Mouse (Mus musculus): Measurements from ENCODE around the gene Exosc10. TPM values are rescaled to one million over a fixed set of nuclear protein-coding genes. Genes with fewer than 3 reads are reported as not detected.

The Exosc10 gene
- polyA plus RNA-seq, 2 experiments: 20.1 to 36.0 TPM

DNA sequence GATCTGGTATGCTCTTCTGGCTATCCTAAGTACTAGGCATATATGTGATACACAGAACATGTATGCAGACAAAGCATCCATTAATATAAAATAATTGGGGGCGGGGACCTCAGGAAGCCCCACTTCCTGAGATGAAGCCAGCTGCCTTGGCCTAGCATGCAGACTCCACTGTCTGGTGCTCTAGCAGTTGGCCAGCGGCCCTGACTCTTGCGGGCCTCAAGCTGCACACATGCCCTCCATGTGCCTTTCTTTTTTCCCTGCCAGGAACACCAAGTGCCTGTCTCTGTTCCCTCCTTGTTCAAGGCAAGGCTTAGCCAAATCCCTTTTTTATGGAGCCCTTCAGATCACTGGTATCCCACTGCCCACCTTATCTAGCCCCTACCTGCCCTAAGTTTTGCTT, 22.4 kb upstream of the Exosc10 start:
- H3K27me3 ChIP-seq (ENCODE audit: control insufficient read depth, insufficient read depth, low read length): no peaks in the 10 kb centered on the region
- H3K9me3 ChIP-seq (ENCODE audit: control insufficient read depth, low read length): no peaks in the 10 kb centered on the region
- no peak for DNase-seq (ENCODE audit: low read depth in 3 of 3, low spot score in 3 of 3)
- 74% methylated on average over 3 of the region's 3 CpGs for WGBS (ENCODE audit: insufficient replicate concordance)
- H3K4me2 ChIP-seq (ENCODE audit: low read depth): no peak overlapping the region
- H3K4me3 ChIP-seq (ENCODE audit: insufficient read depth in 1 of 2, low read depth in 2 of 2, low read length in 2 of 2): no peak overlapping the region
- H3K27ac ChIP-seq: no peak overlapping the region
- peaks cover 12% of the 10 kb centered on the region for H3K36me3 ChIP-seq (replicated peaks; ENCODE audit: control insufficient read depth, insufficient read depth, low read depth)
- H3K9ac ChIP-seq (replicated peaks): no peak overlapping the region
- no peak for TF ChIP-seq EP300 (IDR thresholded peaks at IDR 0.05; ENCODE audit: low read depth)
- no peak for TF ChIP-seq CTCF (IDR thresholded peaks at IDR 0.05; ENCODE audit: low read depth)
- no peak for ATAC-seq (ENCODE audit: insufficient read depth)
- H3K4me1 ChIP-seq (replicated peaks; ENCODE audit: control insufficient read depth in 2 of 2, insufficient read depth in 2 of 2, low read length in 1 of 2): no peaks in the 10 kb centered on the region

DNA sequence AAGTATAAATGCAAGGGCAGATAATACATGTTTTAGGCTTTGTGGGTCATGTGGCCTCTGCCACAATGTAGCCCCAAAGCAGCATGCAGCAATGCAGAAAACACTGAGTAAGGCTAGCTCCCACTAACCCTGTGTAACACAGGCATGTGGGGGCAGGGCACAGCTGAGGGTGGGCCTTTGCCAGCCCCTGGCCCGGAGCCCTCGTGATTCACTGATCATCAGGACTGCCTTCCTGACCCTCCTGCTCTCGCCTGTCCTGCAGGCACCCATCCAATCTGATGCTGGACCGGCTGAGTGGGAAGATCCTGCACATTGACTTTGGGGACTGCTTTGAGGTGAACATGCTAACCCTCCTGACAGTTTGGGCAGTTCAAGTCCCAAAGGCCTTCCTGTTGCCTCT, 9.1 kb upstream of the Exosc10 start:
- Histone ChIP-seq H3K27me3 (ENCODE audit: control insufficient read depth, insufficient read depth, low read length) (no peaks in the 10 kb centered on the region), H3K36me3 (replicated peaks; ENCODE audit: control insufficient read depth, insufficient read depth, low read depth) (peaks cover 28% of the 10 kb centered on the region), H3K4me3 (ENCODE audit: insufficient read depth in 1 of 2, low read depth in 2 of 2, low read length in 2 of 2) (no peak overlapping the region), H3K27ac (no peak overlapping the region), H3K4me2 (ENCODE audit: low read depth) (no peak overlapping the region), H3K9me3 (ENCODE audit: control insufficient read depth, low read length) (no peaks in the 10 kb centered on the region), H3K4me1 (replicated peaks; ENCODE audit: control insufficient read depth in 2 of 2, insufficient read depth in 2 of 2, low read length in 1 of 2) (no peaks in the 10 kb centered on the region), H3K9ac (replicated peaks) (no peak overlapping the region)
- ATAC-seq (ENCODE audit: insufficient read depth): no peak
- TF ChIP-seq EP300 (IDR thresholded peaks at IDR 0.05; ENCODE audit: low read depth) (no peak), CTCF (IDR thresholded peaks at IDR 0.05; ENCODE audit: low read depth) (no peak)
- no peak for DNase-seq (ENCODE audit: low read depth in 3 of 3, low spot score in 3 of 3)
- whole genome bisulfite sequencing (ENCODE audit: insufficient replicate concordance): 66% methylated on average over 4 of the region's 4 CpGs

DNA sequence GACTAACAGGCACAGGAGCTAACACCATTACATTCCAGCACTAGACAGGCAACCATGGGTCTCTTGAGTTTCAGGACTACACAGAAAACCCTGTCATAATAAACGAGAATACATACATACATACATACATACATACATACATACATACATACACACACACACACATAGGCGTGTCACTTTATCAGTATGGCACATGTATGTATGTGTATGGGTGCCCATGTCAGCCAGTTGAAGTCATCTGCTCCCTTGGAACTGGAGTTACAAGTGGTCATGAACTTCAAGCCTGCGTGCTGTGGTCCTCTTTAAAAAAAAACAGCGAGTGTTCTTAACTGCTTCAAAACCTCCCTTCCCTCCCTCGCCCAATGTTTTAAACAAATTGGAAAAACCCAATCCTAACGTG, 463 bp upstream of the Exosc10 start:
- Histone ChIP-seq H3K4me3 (ENCODE audit: insufficient read depth in 1 of 2, low read depth in 2 of 2, low read length in 2 of 2) (peak overlapping the region; percentile 78 to 97), H3K27me3 (ENCODE audit: control insufficient read depth, insufficient read depth, low read length) (no peaks in the 10 kb centered on the region), H3K27ac (no peak overlapping the region), H3K9ac (replicated peaks) (peak overlapping the region; percentile 94), H3K9me3 (ENCODE audit: control insufficient read depth, low read length) (no peaks in the 10 kb centered on the region), H3K36me3 (replicated peaks; ENCODE audit: control insufficient read depth, insufficient read depth, low read depth) (peaks cover 26% of the 10 kb centered on the region), H3K4me2 (ENCODE audit: low read depth) (peak overlapping the region; percentile 87), H3K4me1 (replicated peaks; ENCODE audit: control insufficient read depth in 2 of 2, insufficient read depth in 2 of 2, low read length in 1 of 2) (peaks cover 3 to 13% of the 10 kb centered on the region in 2 experiments; a peak in 3 of 4 replicates)
- WGBS (ENCODE audit: insufficient replicate concordance): 23% methylated on average over 6 of the region's 6 CpGs
- TF ChIP-seq EP300 (IDR thresholded peaks at IDR 0.05; ENCODE audit: low read depth) (no peak), CTCF (IDR thresholded peaks at IDR 0.05; ENCODE audit: low read depth) (no peak)
- DNase-seq (ENCODE audit: low read depth in 3 of 3, low spot score in 3 of 3) (peak in 2 of 3 experiments; percentile 0 to 5), ATAC-seq (ENCODE audit: insufficient read depth) (no peak)

DNA sequence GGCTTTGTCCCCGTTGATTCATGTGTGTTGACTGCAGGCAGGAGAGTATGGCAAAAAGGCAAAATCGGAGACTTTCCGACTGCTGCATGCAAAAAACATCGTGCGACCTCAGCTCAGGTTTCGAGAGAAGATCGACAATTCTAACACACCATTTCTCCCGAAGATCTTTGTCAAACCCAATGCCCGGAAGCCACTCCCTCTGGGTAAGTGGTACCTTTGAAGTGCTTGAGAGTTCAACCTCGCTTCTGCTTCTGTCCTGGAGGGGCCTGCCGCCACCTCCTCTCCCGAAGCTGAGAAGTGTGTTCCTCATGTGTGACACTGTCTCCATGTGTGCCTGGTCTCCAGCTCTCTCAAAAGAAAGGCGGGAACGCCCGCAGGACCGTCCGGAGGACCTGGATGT, 4.4 kb downstream of the Exosc10 start:
- no peak for ATAC-seq (ENCODE audit: insufficient read depth)
- no peak for DNase-seq (ENCODE audit: low read depth in 3 of 3, low spot score in 3 of 3)
- Histone ChIP-seq H3K4me3 (ENCODE audit: insufficient read depth in 1 of 2, low read depth in 2 of 2, low read length in 2 of 2) (no peak overlapping the region), H3K27me3 (ENCODE audit: control insufficient read depth, insufficient read depth, low read length) (no peaks in the 10 kb centered on the region), H3K4me1 (replicated peaks; ENCODE audit: control insufficient read depth in 2 of 2, insufficient read depth in 2 of 2, low read length in 1 of 2) (peaks cover 3 to 12% of the 10 kb centered on the region in 2 experiments; a peak in 3 of 4 replicates), H3K9me3 (ENCODE audit: control insufficient read depth, low read length) (no peaks in the 10 kb centered on the region), H3K27ac (no peak overlapping the region), H3K4me2 (ENCODE audit: low read depth) (no peak overlapping the region), H3K9ac (replicated peaks) (no peak overlapping the region), H3K36me3 (replicated peaks; ENCODE audit: control insufficient read depth, insufficient read depth, low read depth) (peaks cover 74% of the 10 kb centered on the region)
- 90% methylated on average over 17 of the region's 17 CpGs for WGBS (ENCODE audit: insufficient replicate concordance)
- TF ChIP-seq CTCF (IDR thresholded peaks at IDR 0.05; ENCODE audit: low read depth) (no peak), EP300 (IDR thresholded peaks at IDR 0.05; ENCODE audit: low read depth) (no peak)

DNA sequence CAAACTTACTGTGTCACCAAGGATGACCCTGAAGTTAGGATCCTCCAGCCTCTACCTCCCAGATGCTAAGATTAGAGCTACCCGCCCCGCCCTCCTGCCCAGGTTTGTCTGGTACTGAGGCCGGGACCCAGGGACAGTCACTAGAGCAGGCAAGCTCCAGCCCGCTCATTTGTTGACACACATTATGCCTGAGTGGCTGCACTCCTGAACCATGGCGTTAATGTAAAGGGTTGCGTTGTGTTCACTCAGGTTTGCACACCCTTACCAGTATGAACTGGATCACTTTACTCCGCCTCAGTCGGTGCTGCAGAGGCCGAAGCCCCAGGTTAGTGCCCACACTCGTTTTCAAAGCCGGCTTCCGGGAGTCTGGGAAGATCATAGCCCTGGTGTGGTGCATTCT, 5.4 kb downstream of the Exosc10 start:
- Histone ChIP-seq H3K9ac (replicated peaks) (no peak overlapping the region), H3K4me3 (ENCODE audit: insufficient read depth in 1 of 2, low read depth in 2 of 2, low read length in 2 of 2) (no peak overlapping the region), H3K27ac (no peak overlapping the region), H3K27me3 (ENCODE audit: control insufficient read depth, insufficient read depth, low read length) (no peaks in the 10 kb centered on the region), H3K36me3 (replicated peaks; ENCODE audit: control insufficient read depth, insufficient read depth, low read depth) (peaks cover 82% of the 10 kb centered on the region), H3K9me3 (ENCODE audit: control insufficient read depth, low read length) (no peaks in the 10 kb centered on the region), H3K4me2 (ENCODE audit: low read depth) (no peak overlapping the region), H3K4me1 (replicated peaks; ENCODE audit: control insufficient read depth in 2 of 2, insufficient read depth in 2 of 2, low read length in 1 of 2) (peaks cover 0 to 8% of the 10 kb centered on the region in 2 experiments; a peak in 3 of 4 replicates)
- 82% methylated on average over 12 of the region's 12 CpGs for WGBS (ENCODE audit: insufficient replicate concordance)
- TF ChIP-seq EP300 (IDR thresholded peaks at IDR 0.05; ENCODE audit: low read depth): no peak
- TF ChIP-seq CTCF (IDR thresholded peaks at IDR 0.05; ENCODE audit: low read depth): no peak
- DNase-seq (ENCODE audit: low read depth in 3 of 3, low spot score in 3 of 3) (no peak), ATAC-seq (ENCODE audit: insufficient read depth) (no peak)

Measured in liver, embryonic 14.5 days (tissue).